Mouse (Mus musculus) 3T3-L1 (cell line): ENCODE measurements around the gene Kcnh1.
A peak's percentile ranks its signal among the peaks of the same experiment; 100 is the strongest.

Experiments used
- DNase-seq: peaks from one replicate; pipeline ENCODE4 v3.0.0-alpha.2; 2015; ENCODE audit warnings: low read depth, low spot score

Gene Kcnh1

DNA sequence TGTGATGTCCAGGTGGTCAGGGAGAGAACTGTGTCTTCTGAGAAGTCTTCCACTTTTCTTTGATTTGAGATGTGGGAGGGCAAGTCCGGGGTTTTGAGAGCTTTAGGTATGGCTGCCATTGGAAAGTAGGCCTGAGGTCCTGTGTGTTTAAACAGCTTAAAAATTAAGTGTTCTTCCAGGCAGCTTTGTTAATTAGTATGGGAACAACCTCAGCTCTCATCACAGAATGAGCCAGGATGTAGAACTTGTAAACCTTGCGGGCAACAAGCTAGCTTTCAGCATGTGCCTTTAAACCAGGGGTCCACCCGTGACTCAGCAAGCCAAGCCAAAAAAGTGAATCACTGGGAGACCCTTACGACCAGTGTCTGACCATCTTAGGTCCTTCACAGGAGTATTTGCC is 214.6 kb downstream of the Kcnh1 start:
- no peak for DNase-seq

DNA sequence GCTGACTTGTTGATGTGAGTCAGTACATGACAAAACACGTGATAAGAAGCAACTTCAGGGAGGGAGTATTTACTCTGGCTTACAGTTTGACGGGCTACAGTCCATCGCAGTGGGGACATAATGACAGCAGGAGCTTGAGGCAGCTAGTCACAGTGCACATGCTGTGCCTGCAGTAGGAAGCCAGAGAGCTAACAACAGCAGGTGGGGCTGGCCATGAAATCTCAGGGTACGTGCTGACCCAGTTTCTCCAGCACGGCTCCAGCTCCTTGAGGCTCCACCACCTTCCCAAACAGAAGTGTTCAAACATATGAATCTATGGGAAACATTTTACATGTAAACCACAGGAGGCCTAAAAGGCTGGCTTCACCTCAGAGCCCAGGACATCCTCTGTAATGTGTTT is 216.0 kb downstream of the Kcnh1 start:
- no peak for DNase-seq

DNA sequence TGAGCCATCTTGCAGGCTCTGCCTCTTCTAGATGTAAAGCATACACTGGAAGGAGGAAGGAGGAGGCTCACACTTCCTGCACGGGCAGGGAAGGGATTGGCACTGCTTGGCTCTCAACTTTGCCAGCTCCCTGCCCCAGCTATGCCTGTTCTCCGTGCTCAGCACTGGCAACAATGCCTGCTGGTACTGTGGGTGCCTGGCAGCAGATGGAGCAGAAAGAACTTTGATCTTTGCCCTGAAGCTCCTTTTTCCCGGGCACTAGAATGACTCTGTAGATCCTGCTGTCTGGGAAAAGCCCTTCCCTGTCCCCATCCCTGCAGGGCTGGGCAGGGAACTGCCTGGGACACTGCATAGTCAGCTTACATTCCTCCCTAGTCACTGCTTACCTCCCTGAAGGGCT is 225.2 kb downstream of the Kcnh1 start:
- no peak for DNase-seq

DNA sequence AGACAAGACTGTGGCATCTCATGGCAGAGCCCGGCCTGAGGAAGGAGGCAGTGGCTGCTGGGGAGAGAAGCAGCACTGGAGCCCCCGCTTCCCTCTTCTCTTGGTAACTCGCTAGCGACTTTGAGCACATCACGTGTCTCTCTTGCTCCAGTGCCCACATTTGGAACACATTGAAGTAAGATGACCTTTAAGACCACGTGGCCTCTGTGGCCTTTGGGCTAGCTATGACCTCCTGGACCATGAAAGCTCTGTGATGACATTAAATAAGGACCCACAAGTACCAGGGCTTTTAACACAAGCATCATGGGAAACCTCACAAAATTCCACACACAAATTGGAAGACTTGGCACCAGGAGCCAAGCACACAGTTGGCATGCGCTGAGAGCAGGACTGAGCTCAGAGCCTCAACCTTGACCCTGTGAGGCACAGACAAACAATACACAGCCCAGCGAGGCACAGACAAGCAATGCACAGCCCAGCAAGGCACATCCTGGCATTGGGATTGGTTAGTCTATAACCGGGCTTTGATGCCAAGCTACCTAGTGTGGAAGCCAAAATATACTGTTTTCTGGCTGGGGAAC is 225.8 kb downstream of the Kcnh1 start:
- no peak for DNase-seq

DNA sequence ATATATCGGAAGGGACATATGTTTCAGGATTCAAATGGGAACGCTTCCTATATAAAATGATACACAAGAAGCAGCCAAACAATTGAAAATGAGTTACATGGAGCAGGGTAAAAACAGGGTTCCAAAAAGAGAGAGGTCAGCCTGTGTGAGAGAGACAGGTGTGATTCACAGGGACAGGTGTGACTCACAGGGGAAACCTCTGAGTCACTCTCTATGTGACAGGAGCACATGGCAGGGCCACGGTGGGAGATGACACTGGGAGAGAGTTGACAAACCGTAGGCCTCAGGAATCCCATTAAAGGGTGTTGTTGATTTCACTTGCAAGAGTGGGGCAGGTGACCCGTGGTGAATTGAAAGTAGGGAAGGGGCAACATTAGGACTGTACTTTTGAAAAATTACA is 228.6 kb downstream of the Kcnh1 start:
- no peak for DNase-seq

DNA sequence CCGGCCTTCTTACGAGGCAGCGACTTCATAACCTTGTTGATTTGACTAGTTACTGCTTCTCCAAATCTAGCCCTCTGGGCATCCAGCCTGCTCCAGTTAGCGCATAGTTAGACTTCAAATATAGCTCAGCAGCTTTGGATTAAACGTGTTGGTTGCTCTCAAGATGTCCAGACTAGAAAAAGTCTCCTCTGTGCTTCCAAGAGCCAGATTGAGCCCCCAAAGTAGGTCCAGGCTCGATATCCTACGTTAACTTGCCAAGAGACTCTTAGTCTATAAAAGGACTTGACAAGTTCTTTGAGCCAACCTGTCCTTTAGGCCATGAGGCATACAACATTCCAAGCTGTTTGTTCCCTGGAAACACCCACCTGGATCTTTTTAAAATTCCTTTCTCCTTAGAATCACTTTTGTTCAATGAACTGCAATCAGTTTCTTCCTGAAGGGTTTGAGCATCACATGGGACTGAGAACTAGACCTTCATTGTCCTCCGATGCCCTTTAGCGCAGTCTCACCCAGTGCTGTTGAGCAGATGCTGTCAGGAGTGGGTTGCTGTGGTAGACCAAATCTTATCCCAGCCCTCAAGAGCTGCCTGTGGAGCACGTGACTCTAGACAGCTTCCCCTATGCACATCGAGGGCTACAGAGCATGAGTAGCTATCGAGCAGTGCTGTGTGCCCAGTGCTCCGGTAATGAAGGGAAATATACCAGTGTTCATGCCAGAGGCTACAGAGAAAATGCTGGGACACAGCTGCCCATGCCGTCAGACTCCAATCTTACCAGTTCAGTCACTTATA is 231.0 kb downstream of the Kcnh1 start:
- DNase-seq, result no peak

DNA sequence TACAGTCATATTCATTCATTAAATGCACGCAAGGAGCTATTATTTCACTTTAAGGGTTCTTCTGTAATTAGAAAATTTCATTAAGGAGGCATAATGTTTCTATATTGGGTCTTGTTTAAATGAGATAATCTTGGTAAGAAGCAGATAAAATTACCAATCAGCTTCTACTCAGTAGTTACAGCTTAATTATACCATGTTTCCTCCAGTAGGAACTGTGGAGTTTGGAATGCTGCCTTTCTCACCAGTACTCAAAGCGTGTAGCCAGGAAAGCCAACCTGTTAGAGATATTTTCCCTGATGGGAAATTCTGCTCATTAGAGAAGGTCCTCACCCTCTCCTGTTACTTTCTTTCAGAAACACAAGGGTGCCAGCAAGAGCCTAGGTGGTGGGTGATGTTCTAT is 240.8 kb downstream of the Kcnh1 start:
- no peak for DNase-seq

DNA sequence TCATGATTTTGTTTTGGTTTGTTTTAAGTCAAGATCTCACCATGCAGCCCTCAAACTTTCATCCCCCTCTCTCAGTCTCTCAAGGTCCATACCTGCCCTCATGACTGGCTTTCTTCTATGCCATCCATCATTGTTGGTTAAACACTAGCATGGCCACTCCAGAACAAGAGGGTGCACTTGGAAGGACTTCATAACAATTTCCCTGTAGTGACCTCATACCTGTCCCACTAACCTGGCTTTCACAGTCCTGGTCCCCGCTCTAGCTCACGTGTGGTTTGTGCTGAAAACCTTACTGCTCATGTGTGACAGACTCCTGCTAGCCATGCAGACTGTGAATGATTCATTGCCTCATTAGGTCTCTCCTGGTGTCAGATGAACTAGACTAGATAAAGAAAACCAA is 244.9 kb downstream of the Kcnh1 start:
- DNase-seq, result no peak

DNA sequence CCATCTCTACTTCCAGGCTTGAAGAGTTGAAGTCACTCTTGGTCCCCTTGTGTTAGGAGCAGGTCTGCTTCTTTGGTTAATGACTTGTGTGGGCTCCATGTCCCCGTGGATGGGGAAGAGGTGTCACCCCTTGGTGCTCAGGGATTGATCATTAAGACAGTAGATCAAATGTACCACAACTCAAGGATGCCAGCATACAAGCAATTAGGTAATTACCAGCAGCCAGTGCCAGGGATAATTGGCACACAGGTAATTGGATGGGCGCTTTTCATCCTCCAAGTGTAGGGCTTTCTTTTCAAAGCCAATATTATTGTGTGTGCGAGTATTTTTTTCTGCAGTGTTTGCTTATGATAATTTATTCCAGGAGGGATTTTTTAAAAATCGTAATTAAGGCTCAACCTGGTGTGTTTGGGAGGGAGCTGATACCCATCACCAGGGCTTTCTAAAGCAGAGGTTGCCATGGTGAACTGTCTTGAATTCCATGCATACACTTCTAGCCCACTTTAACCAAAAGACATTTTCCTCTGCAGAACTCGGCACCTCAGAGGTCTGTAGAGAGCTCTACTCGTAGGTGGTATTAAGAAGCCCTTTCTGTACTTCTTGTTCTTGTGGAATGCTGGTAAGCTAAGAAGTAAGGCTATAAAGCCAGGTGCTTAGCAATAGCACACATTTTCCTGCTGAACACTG is 248.7 kb downstream of the Kcnh1 start:
- DNase-seq, result no peak

DNA sequence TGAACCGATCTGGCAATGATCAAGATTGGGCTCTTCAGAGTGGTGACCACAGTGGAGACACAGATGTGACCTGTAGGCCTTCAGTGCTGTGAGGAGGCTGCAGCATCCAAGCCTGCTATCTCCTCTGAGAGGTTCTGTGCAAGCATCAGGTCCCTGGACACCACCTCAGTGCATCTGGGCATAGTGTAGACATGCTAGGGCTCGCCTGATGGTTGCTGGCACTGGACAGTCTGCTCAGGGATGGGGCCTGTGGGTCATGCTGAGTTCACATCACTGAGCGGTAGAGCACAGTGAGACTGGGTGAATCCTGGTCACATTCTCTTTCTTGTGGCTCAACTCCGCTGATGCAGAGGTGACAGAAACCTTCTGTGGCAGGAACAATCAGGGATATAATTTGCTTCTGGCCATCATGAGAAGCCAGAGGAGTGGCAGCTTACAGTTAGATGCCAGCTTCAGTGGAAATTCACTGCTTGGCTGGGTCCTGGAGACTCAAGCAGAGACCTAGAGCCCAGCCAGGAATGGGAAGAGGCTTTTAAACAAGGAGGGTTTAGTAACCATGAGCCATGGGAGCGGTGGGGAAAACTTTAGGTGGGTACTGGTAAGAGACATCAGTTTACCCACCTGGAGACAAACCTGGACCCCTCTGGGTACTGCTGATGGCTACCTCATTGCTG is 252.3 kb downstream of the Kcnh1 start:
- no peak for DNase-seq

DNA sequence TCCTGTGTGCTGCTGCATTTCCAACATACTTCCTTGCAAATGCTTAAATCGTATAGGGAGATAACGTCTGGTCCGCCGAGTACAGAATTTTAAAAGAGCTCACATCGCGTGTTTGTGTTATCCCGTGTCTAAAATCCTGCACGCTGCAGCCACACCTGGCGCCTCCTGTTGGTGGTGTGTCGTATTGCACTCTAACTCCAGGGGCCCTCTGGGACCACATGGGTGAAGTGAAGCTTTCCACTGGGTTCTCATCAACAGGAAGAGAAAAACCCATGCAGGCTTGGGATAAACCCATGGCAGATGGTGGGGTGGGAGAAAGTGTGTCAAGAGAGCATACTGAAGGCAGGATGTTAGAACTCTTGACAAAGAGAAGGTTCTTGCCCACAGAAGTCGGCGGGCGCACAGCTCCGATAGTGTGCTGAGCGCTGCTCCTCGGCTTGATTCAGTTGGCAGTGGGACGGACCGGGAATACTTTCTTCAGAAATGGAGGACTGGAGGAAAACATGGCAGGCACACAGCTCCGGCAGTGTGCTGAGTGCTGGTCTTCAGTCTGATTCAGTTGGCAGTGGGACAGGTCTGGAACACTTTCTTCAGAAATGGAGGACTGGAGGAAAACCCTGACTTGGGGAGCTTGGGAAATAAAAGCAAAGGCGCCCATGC is 253.6 kb downstream of the Kcnh1 start:
- DNase-seq, result no peak

DNA sequence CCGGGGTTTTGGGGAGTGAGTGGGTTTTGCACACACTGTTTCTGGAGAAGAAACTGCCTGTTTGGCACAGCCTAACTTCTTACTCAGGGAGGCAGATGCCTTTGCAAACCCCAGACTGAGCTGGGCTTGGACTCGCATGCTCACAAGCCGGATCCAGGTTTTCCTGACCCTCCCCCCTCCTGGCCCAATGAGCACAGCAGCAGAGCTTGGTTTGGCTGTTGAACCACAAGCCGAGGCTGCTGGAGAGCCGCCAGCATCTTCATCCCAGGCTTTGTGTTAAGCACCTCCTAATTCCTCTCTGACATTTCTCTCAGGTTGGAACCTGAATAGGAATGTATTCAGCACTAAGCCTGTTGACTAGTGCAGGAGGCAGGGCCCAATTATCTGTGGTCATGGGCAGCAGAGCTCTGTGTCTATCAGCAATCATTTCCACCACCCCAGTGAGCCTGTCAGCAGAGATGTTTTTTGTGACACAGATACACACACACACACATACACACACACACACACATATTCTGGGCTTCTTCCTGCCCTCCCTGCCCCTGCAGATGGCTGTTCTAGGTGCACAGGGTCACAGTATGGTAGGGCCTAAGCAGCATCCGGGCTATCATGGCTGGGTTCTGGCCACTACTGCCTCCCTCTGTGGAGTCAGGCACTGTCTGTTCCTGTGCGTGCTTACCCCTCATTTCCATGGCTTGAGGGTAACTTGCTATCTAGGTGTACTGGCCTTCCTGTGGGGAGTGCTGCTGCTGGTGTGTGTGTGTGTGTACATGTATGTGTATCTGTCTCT is 254.3 kb downstream of the Kcnh1 start:
- peak; percentile 14 for DNase-seq

DNA sequence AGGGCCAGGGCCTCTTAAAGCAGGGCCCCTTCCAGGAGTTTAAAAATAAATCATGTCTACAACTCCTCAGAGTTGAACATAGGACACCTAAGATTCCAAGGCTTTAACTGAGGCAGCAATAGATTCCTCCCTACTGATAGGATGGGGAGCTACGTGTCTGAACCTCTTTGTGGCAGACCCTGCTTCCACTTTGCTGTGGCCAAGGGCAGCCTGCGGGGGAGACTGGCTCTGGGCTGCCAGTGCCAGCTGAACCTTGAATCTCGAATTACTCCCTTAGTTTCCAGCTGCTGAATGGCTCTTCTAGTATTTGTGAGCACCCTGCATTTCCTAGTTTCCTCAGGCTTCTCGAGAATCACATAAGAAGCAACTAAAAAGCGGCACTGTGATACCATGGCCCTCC is 255.6 kb downstream of the Kcnh1 start:
- DNase-seq, result no peak

DNA sequence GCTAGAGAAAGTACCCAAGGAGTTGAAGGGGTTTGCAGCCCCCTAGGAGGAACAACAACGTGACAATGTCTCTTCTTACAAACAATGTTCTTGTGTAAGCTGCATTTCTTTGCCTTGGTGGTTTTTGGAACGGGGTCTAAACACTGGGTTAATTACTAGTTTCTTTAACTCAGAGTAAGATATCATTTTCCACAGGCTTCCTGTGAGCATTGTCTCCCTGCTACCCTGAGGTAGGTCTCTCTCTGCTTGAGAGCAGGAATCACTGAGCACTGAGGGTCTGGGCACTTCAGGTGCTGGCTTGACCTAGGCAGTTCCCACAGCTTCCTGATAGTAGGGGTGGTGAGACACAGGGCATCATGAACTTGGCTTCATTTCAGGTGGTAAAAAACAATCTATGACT is 257.1 kb downstream of the Kcnh1 start:
- DNase-seq, result no peak

DNA sequence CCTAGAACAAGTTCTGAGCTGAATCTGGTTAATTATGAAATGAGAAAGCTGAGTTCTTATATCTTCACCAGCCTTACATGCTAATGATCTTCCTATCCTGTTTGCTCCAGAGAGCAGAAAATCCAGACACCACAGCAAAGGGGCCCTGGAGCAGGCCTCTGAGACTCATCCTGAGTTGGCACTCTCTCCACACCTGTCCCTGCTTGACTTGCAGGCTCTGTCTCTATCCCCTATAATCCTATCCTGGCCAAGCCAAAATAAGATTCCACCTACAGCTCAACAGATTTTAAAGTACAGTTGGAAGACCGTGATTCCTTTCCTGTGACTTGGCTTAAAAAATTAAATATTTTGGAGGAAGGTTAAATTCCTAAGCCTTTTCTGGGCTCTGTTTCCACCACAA is 257.9 kb downstream of the Kcnh1 start:
- no peak for DNase-seq

DNA sequence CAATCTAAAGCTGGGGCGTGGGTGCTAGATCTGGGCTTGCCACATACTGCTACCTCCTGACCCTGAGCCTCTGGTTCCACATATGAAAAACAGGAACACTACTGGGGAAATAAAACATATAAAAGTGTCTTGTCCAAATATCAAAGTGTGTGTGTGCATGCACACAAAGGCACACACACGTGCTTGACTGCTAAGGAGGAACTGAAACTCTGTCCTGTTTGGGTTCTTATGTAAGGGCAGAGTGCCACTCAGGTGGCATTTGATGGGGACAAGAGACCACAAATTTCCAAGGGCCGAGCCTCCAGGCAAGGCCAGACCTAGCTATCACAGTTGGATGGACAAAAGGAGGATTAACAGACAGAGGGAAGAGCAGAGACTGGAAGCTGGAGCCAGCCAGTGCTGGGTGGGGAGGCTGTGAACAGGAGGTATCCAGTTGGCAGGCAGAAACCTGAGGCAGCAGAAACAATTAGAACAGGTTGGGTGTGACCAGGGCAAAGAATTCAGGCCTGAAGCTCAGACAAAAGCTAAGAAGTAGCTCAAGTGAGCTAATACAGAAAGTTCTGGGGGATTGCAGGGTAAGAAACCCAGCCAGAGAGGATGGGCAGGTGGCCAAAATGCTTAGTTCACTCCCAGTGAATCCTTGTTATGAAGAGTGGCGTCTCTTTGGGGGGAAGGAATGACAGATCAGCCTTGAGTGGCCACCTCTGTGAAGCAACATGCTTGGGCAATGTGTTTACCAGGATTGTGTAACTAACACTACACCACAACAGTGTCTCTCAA is 259.2 kb downstream of the Kcnh1 start:
- peak; percentile 51 for DNase-seq

DNA sequence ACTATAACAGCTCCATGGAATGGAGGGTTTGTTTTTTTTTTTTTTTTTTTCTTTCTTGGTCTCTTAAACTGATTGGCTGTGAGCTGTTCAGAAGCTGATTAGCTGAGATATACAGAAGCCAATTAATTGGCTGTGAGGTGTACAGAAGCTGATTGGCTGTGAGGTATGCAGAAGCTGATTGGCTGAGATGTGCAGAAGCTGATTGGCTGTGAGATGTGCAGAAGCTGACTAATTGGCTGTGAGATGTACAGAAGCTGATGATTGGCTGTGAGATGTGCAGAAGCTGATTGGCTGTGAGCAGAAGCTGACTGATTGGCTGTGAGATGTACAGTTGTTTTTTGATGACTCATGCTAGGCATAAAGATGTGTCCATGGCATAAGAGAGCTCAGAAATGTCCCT is 259.9 kb downstream of the Kcnh1 start:
- peak; percentile 31 for DNase-seq

DNA sequence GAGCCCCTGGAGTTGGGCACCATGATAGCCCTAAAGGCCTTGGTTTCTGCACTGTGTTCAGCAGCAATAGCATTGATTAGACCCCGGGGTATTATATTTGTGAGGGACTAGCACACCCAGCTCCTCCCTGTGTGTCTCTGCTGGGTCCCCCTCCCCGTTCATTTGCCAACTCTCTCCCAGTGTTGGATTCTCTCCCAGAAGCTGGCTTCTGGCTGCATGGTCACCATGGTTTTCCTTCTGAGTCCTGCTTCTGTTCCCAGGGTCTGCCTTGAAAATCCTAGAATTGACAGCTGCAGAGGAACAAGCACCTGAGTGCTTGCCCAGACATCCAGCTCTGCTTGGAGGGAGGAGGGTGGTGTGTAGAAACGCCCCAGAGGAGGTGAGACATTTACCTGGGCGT is 261.1 kb downstream of the Kcnh1 start:
- DNase-seq, result no peak

DNA sequence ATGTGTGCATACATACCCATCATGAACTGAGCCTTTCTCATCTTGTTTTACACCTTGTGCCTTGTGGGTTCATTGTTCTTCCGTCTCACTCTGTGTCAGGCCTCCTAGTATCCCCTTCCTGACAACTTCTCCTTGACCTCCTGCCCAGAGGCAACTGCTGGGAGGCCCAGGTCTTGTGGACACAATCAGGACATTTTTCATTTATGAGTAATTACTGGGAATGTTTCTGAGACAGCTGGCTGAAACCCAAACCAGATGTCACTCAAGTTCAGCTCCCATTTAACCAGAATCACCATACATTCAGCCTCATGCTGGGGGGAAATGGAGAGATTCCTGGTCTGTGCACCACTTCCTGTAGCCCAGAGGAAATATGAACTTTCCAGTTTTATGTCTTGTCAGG is 263.9 kb downstream of the Kcnh1 start:
- peak; percentile 90 for DNase-seq

DNA sequence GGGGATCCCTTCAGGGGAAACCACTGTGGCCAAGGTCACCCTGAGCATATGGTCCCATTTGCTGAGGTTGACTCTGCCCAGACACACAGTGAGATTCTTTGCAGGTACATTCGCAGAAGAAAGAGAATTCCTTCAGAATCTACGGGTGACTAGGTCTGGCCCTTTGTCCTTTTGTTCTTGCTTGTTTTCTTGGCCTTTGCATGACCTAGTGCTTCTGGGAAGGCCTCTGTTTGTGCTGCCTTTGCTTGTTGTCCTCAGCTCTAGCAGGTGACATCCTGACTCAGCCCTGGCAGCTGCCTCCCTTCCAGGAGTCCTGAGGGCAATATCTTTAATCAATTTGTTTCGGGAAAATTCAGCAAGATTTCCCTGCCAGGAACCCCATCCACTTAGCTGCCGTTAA is 264.4 kb downstream of the Kcnh1 start:
- DNase-seq, result peak; percentile 61
